Mouse (Mus musculus) urinary bladder, postnatal 4 days (tissue): ENCODE data around the gene Pcare.
"Not testable (repeated sequence)": the region's sequence is repeated elsewhere in the genome, so short reads cannot be mapped to it uniquely, and the experiment has no call there.

ENCODE experiments used
- DNase-seq, 2 experiments: peaks; one replicate each; pipeline ENCODE4 v3.0.0; 2021 to 2022; ENCODE audit warnings: low spot score in 2 of 2

Gene Pcare

DNA sequence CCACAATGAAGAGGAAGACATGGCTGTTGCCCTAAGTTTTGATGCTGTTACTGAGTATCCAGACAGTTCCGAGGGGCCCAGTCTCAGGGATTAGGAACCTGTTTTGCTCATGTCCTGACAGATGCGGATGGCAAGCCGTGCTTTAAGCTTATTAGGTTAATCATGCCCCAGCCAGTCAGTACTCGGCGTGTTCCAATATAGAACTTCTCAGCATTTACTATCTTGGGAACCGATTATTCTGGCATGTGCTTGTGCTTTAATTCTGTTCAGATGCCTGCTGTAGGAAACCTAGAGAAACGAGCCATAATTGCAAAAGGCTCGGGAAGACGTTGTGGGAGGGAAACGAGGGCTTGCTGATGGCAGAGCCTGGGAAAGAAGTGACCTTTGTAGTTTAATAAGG is at the start of gene Pcare:
Gene Pcare, minus strand, starts transcription at position 64 of the 400 bp plus-strand sequence.
- no peak for DNase-seq

DNA sequence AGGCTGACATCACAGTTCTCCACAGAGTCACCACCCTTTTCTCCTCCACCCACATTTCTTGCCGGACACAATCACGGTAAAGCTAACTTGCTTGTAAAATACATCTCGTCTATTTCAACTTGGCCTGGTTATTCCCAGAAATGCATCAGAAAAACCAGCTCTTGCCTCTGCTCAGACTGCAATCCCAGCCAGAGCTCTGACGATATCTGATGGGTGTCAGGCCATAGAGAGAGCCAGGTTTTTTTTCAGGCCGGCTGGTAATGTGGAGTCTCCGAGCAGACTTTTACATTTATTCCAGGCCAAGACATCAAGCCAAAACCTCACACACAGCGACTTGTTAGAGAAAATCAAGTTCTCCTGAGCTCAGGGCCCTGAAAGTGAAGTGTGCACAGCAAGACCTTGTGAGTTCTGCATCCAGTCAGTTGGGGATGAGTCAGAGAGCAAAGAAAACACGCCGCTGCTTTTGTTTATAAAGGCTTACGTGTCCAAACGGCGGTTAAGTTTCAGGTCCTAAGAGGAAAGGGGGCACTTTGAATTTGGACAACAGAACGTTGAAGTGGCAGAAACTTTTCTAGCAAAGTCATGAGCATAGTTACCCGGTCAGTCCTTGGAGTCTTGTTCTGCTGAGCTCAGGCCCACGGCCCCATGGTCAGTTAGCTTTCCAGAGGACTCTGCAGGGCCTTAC is 43.0 kb upstream of the Pcare start:
- DNase-seq: no peak

DNA sequence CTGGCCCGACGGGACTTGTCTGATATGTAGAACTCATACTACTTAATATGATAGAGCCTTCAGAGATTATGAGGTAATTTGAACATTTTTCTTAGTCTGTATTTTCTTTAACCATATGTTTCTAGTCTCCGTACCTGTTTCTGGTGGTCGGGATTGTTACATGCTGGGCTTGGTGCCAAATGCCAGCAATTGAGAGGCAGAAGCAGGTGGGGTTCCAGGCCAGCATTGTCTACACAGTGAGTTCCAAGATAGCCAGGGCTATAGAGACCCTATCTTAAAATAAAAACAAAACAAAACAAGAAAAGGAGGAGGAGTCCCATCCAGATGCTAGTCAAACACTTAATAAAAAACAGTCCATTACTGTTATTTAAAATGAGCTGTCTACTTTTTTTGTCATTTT is 38.9 kb upstream of the Pcare start:
- no peak for DNase-seq

DNA sequence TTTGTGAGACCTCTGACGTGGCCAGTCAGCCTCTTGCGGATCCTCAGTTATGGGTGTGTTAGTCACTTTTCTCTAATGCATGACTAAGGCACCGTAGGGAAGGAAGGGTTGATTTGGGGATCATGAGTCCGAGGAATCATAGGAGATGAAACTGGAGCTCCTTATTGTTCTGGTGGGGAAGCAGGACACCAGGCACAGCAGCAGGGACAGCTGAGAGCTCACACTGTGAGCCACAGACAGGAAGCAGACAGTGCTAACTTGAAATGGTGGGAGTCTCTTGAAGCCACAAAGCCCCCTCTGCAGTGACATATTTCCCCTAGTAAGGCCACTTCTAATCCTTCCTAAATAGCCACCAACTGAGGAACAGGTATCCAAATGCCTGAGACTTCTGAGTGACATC is 38.4 kb upstream of the Pcare start:
- DNase-seq: no peak

DNA sequence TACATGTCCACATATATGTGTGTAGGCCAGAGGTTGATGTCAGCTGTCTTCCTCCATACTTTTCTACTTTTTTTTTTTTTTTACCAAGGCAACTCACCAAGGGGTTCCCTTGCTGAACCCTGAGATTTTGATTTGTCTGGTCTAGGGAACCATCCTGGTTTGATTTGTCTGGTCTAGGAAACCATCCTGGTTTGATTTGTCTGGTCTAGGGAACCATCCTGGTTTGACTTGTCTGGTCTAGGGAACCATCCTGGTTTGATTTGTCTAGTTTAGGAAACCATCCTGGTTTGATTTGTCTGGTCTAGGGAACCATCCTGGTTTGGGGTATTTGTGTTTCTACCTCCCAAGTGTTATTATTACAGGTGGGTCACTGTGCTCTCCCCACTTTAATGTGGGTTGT is 33.8 kb upstream of the Pcare start:
- DNase-seq: no peak

DNA sequence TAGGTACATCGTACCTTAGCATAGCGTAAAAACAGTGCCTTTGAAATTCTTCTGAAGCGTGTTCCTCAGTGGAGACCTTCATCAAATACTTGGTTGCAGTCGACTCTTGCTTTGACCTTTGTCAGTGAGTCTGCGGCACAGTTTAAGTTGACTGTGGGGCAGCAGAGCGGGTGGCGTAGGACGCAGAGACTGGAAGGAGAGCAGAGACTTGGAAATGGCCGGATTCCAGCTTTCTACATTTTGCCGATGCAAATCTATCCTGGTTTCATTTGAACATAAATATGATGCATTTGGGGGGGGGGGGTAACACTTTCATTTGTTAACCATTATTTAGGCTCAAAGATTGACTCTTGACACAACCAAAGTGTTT is 30.7 kb upstream of the Pcare start:
- DNase-seq: no peak

DNA sequence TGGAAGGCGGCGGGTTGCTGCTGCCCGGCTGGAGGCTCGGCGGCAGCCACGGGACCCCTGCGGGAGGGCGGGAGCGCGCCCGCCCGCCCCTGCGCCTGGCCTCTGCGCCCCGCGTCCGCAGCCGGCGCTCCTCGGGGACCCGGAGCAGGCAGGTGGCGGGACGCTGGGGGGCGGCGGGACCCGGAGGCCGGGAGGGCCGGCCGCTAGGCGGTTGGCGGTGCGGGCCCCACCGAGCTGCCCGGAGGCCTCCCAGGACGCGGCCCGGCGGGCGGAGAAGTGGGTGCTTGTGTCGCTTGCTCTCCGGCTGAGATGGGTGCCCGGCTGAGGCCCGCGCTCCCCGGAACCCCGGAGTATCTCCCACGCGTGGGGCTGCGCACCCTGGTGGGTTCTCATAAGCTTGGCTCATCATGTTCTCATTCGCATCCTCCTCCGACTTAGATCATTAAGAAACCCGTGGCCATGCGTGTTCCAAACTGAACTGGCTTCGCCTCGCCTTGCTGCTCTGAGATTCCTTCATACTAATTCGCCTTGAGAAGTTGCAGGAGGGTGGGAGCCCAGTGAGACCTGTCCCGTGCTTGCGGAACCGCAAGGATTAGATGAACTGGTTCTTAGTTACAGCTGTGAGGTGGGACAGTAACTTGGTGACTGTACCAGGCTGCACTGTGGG is 30.1 kb upstream of the Pcare start:
- no peak for DNase-seq

DNA sequence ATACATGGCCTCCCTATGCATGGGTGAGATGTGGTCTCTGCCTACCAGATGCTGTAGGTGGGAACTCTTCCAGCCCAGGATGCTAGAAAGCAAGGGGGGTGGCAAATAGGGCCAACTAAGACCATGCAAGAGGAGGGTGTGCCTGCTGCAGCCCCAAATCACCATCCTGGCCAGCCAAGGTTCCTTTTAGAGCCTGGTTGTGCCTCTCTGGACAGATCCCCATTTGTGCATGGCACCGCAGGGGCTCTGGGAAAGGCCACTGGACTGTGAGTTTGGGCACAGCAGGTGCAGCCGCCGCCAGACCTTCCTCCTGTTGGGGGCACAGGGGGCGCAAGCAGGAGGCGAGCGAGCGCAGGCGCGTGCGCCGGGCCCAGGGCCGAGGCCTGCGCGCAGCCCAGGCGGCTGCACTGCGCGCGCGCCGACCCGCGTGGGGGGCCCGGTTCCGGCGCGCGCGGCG is 29.6 kb upstream of the Pcare start:
- DNase-seq: no peak

DNA sequence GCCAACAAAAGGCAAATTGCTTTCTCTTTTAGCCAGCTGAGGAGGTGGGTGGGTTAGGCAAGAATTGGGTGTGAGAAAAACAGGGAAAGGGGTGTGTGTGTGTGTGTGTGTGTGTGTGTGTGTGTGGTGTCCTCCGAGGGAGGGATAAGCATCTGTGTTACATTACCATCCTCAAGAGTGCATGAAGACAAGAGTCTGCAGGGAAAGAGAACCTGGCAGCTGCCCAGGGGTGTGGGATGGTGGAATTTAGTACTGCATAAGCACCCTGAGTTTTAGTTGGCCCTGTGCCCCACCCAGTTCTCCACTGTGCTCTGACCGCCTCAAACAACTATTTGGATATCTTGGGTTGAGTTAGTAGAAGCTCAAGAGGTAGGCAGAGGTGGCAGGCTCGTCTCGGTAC is 28.3 kb upstream of the Pcare start:
- no peak for DNase-seq

DNA sequence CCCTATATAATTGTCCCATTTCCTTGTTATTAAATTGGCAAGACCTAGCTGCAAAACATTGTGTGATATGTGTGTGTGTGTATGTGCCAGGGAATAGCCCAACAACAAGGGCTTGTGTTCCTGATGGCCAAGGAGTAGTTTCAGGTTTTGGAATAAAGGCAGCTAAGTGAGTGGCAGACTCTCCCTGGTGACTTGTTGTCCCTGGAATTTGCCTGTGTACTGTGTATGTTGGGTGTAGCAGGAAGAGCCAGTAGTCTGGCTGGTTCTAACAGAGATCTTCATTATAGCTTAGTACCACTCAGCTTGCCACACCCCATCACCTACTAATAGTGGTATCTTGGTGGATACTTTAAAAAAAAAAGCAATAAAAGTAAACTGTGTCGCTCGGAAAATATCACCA is 27.8 kb upstream of the Pcare start:
- DNase-seq: no peak

DNA sequence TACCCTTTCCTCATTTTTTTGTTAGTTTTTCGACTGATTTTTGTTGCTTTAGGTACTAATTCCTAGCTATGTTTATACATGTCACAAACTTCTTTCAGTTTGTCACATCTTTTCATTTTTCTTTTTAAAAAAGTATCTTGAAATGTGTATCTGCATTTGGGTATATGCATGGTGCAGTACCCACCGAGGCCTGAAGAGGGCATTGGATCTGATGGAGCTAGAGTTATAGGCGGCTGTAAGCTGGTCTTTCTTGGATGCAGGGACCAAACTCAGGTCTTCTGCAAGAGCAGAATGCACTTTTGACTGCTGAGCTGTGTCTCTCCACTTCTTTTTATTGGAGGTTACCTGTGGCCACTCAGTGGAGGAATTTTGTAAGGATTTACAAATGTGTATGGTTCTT is 26.0 kb upstream of the Pcare start:
- no peak for DNase-seq

DNA sequence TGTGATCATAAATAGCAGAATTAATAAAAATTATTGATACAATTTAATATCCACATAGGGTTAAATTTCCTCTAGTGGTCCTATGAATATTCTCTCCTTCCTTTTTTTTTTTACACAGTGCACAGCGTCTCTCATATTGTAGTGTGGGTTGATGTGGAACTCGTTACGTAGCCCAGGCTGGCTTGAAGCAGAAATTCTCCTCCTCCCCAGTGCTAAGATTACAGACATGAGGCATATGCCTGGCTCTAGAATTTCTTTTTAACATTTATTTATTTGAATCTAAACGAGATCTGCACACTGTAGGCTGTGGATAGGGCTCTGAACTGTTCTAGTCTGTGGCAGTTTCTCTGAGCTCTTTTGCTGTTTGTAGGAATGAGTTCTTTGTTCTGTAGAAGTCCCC is 22.6 kb upstream of the Pcare start:
- no peak for DNase-seq

DNA sequence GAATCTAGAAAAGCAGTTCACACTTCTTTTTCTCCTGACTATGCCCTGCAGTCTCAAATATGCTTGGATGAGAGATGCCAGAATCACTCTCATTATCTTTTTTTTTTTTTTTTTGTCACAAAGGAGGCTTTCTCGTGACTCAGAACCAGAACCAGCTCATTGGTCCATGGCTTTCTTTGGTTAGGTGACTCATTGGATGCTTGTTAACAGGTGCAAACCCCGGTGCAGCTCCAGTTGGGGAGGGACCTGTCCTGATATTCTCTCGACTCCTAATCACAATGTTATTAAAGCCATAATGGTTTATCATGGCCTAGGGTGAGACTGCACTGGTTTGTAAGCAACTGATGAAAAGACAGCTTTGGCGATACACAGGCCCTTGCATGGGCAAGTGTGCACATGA is 21.5 kb upstream of the Pcare start:
- DNase-seq: no peak

DNA sequence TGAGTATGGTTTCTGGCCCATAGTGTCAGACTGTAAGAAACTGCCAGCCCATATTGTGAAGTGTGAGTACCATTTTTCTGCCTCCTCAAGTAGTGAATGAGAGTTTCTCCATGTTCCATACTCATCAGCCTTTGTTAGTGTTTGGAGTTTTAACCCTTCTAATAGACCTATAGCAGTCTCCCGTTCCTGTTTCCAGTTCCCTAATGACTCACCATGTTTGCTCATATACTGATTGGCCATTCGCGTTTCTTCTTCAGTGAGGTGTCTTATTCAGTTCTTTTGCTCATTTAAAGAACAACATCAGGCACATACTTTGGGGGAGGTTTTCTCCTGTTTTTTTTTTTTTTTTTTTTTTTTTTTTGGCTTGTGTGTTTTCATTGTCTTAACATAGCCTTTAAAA is 18.0 kb upstream of the Pcare start:
- DNase-seq: no peak

DNA sequence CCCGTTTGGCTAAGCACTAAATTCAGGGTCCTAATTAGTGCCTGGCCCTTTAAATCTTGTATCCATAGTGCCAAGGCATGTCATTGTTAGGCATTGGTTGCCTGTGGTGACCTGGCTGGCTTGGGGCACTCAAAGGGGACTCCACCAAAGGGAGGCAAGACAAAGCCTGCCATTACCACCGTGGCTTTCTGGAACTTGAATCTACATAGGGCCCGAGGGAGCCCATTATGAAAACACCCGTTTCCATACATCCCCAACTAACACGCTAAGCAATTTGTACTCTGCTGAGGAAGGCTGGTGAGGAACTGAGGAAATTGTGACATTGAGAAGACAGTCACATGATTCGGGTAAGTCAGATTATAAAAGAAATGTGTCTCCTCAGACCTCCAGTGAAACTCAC is 16.9 kb upstream of the Pcare start:
- no peak for DNase-seq

DNA sequence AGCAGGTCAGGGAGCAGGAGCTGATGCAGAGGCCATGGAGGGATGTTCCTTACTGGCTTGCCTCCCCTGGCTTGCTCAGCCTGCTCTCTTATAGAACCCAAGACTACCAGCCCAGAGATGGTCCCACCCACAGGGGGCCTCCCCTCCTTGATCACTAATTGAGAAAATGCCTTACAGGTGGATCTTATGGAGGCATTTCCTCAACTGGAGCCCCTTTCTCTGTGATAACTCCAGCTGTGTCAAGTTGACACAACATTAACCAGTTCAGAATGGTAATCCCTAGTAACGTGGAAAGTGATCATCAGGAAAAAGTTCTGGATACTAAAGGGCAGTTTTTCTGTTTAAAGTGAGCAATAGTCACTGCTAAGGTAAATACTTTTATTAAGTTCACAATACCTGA is 15.5 kb upstream of the Pcare start, which contains the start of gene Clip4:
Gene Clip4, plus strand, starts transcription at position 301 of the 400 bp plus-strand sequence.
- not testable (repeated sequence) for DNase-seq

DNA sequence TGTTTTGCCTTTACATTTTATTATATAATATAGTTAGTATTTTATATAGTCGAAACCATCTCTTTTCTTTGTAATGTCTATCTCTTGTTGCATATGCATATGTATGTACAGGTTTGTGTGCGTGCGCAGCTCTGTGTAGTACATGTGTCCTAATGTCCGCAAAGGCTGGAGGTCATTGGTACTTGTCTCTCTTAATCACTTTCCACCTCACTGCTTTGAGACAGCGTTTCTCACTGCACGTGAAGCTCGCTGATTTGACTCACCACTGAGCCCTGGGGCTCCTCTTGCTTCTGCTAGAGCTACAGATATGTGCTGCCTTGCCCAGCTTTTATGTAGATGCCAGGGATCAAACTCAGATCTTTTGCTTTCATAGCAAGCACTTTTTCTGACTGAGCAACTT is 7.8 kb upstream of the Pcare start:
- no peak for DNase-seq

DNA sequence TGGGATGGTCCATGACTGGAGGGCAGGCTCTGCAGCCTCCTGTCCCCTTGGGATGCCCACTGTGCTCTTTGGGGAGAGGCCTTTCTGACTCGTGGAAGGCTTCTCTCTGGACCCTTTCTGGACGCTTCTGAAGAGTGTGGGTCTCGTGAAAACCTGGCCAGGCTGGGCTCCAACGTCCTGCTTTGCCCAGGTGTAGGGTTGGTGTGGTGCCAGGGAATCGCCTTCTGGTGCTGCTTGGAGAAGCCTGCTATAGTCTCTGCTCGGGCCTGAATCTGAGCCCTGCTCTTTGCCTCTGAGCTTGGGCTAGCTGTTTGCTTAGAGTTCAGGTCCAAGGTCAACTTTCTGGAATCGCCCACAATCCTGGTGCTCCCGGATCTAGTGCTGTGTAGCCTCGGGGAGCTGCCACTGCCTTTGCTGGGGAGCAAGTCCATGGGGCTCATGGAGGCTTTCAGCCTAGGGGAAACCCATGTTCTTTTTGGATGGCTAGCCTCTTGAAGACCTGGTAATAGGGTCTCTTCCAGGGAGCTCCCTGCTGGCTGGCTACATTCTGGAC is 3.0 kb downstream of the Pcare start:
- DNase-seq: no peak

DNA sequence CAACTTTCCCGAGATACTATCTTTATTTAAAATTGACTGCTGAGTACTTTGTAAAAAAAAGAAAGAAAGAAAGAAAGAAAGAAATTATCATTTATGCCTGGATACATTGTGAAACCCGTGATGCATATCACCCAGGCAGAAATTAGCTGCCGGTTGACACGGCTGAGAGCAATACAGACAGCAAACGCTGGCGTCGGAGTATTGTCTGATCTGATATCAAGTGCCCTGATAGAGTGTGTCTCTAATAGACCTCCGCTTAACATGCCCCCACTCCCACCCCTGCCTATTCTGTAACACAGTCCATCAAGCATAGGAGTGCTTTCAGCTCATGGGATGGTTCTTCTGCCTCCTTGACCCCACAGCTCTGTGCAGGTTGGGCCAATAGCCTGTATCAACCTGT is 5.1 kb downstream of the Pcare start:
- DNase-seq: no peak

DNA sequence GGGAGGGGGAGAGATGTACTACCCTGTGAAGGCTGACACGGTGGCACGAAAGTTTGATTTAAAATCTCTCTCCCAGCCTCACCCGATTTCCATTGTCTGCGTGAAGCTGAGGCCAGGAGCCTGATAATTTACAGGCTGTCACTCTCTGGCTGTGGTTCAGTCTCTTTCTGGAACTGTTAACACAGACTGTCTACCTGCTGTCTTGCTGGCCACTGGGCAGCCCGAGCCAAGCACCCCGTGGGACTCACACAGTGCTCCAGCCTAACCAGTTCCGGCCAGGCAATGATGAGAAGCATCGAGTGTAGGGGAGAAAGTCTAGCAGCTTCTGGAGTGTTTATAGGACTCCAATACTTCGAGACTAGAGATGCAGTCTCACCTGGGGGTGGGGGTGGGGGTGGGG is 6.6 kb downstream of the Pcare start:
- DNase-seq: no peak

DNA sequence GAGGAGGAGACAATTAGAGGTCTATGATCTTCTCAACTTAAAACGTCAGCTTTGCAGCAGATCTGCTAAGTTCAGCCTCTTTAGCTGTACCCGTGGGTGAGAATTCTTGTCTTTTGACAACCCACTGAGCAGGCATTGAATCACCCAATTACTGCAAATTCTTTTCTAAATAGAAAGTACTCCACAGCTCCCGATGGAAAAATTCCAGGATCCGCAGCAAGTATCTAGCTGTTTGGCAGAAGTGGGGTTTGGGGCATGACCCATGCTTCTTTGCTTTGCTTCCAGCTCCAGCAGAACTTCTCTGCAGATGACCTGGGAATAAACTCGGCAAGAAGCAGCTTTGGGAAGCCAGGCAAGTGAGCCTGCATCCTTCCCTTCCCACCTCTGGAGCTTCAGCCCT is 9.8 kb downstream of the Pcare start:
- DNase-seq: no peak

DNA sequence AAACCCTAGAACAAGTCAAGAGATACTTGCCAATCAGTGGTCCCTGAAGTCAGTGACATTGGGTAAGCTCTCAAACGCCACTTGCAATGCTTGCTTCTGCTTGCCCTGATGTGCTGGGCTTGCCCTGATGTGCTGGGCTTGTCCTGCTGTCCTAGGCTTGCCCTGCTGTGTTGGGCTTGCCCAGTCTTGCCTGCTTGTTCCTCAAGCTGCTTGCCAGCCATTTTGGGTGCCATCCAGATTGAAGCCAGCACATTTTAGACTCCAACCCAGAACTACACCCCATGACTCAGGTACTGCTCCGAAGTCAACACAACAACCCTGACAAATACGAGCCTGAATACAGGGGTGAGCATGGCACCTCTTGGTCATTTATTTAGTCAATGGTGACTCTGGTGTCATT is 10.5 kb downstream of the Pcare start:
- DNase-seq: no peak

DNA sequence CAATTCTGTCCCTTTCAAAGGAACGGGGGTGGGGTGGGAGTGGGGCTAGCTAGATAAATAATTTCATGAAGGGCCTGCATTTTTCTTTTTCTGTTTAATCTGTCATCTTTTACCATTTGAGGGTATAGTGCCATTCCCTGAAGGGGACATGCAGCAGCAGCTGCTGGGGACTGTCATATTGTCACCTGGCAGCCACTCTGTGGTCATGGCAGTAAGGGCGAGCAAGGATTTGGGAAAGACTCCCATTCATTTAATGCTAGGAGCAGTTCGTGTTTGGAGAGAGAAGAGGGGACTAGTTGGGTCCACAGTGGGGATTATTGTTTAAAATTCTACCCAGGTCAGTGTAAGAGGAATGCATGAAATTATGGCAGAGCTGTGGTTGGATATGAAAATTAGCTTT is 16.3 kb downstream of the Pcare start:
- DNase-seq: no peak
